Mouse (Mus musculus): ENCODE data around the gene Ppp4r2.

Gene Ppp4r2

GRCm38 (mm10) chr6:100883233-100883632, 49.8 kb downstream of the Ppp4r2 start:
- DNase-seq (ENCODE audit: low spot score in 2 of 2) = no peak

- DNase-seq (ENCODE audit: low spot score in 2 of 2) = no peak
Measured at GRCm38 (mm10) chr6:100884594-100885225, 51.3 kb downstream of the Ppp4r2 start.

- no peak for DNase-seq (ENCODE audit: low spot score in 2 of 2)
Measured at GRCm38 (mm10) chr6:100885376-100885775, 52.0 kb downstream of the Ppp4r2 start.

- DNase-seq (ENCODE audit: low spot score in 2 of 2) = no peak
Measured at GRCm38 (mm10) chr6:100887012-100887411, 53.6 kb downstream of the Ppp4r2 start.

GRCm38 (mm10) chr6:100889340-100889739, 55.9 kb downstream of the Ppp4r2 start:
- no peak for DNase-seq (ENCODE audit: low spot score in 2 of 2)

GRCm38 (mm10) chr6:100892489-100892888, 59.1 kb downstream of the Ppp4r2 start:
- no peak for DNase-seq (ENCODE audit: low spot score in 2 of 2)

- no peak for DNase-seq (ENCODE audit: low spot score in 2 of 2)
Measured at GRCm38 (mm10) chr6:100893073-100893472, 59.7 kb downstream of the Ppp4r2 start.

- DNase-seq (ENCODE audit: low spot score in 2 of 2) = no peak
Measured at GRCm38 (mm10) chr6:100895183-100895582, 61.8 kb downstream of the Ppp4r2 start.

- DNase-seq (ENCODE audit: low spot score in 2 of 2) = no peak
Measured at GRCm38 (mm10) chr6:100896883-100897282, 63.5 kb downstream of the Ppp4r2 start.

GRCm38 (mm10) chr6:100904463-100904862, 71.0 kb downstream of the Ppp4r2 start:
- DNase-seq (ENCODE audit: low spot score in 2 of 2) = no peak

GRCm38 (mm10) chr6:100910136-100910675, 76.8 kb downstream of the Ppp4r2 start:
- no peak for DNase-seq (ENCODE audit: low spot score in 2 of 2)

All from urinary bladder, adult 18-20 months (tissue).